Mouse (Mus musculus) hindbrain, embryonic 11.5 days (tissue): ENCODE measurements around the gene Ckmt1. TPM values are rescaled to one million over a fixed set of nuclear protein-coding genes. Genes with fewer than 3 reads are reported as not detected.
A peak's percentile ranks its signal among the peaks of the same experiment; 100 is the strongest.

ENCODE experiments used
- ATAC-seq: fragments of 200-750 bp; cut with Nextera tagmentation; 2 replicates; pipeline ENCODE4 v1.8.0; 2017; ENCODE audit warnings: mild to moderate bottlenecking, moderate TSS enrichment, moderate library complexity; ENCODE audit not compliant: low FRiP score
- DNase-seq: peaks from one replicate; pipeline ENCODE4 v3.0.0-alpha.2; 2015; ENCODE audit warnings: low spot score
- H3K27ac ChIP-seq: fragments of 300-500 bp; sonication (generic); 2 replicates; pipeline ENCODE4 v1.5.1; 2014; ENCODE audit warnings: mild to moderate bottlenecking, low read depth, low read length
- H3K27me3 ChIP-seq: fragments of 300-500 bp; sonication (generic); 2 replicates; pipeline ENCODE4 v1.6.1; 2014; ENCODE audit warnings: mild to moderate bottlenecking, low read length, moderate library complexity, mixed read lengths; ENCODE audit not compliant: control insufficient read depth, insufficient read depth
- H3K36me3 ChIP-seq: fragments of 300-500 bp; sonication (generic); 2 replicates; pipeline ENCODE4 v1.6.1; 2014; ENCODE audit warnings: mild to moderate bottlenecking, low read length, moderate library complexity, mixed read lengths; ENCODE audit not compliant: control insufficient read depth, insufficient read depth
- H3K4me1 ChIP-seq: fragments of 300-500 bp; sonication (generic); replicated peaks from 2 replicates; pipeline ENCODE4 v1.6.1; 2014; ENCODE audit warnings: low read length, mixed read lengths; ENCODE audit not compliant: control insufficient read depth, insufficient read depth
- H3K4me2 ChIP-seq: fragments of 300-500 bp; sonication (generic); replicated peaks from 2 replicates; pipeline ENCODE4 v1.6.1; 2014; ENCODE audit warnings: mild to moderate bottlenecking, low read depth, low read length
- H3K4me3 ChIP-seq: fragments of 300-500 bp; sonication (generic); 2 replicates; pipeline ENCODE4 v1.5.1; 2014; ENCODE audit warnings: low read depth, low read length
- H3K9ac ChIP-seq: fragments of 300-500 bp; sonication (generic); 2 replicates; pipeline ENCODE4 v1.6.1; 2014; ENCODE audit warnings: low read depth, low read length
- H3K9me3 ChIP-seq: fragments of 300-500 bp; sonication (generic); 2 replicates; pipeline ENCODE4 v1.6.1; 2016; ENCODE audit warnings: low read length; ENCODE audit not compliant: control insufficient read depth
- WGBS: fragments of 180-500 bp; shearing (Covaris S2); extraction: QIAGEN DNeasy Blood & Tissue Kit; methylation state at CpG from one replicate; pipeline ENCODE4 v1.1.7; 2014; 5-methylcytosine and 5-hydroxymethylcytosine counted together
- polyA plus RNA-seq: library from polyadenylated mRNA; unstranded; fragments of >200 nt; fragmentation: Nextera tagmentation; extraction: Ambion mirVana; gene quantifications from 2 replicates; pipeline ENCODE4 v1.2.1, GENCODE M21; 2014

The Ckmt1 gene
- 8.5 and 9.2 TPM in 2 replicates for polyA plus RNA-seq

DNA sequence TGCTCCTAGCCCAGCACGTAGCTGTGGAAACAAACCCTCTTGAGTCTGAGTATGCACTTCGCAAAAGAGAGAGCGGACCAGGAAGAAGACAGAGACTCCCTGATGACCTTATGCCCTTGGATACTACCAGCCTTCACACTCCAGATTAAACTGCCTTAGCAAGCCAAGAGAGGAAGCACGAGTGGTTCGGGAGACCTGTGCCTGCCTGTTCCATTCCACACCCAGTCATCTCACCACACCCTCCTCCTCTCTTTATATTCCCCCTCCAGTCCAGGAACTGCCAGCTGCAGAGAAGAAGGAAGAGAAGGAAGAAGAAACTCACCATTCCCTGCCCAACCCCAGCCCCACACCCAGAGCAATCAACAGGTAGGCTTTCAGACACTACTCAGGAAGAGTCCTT is at the start of gene Ckmt1:
Gene Ckmt1, plus strand, starts transcription at position 221 of the 400 bp plus-strand sequence.
- H3K9ac ChIP-seq: peak within 1 kb of the TSS; percentile 48
- no peak for ATAC-seq
- 74% methylated on average over 5 of the region's 5 CpGs for WGBS

DNA sequence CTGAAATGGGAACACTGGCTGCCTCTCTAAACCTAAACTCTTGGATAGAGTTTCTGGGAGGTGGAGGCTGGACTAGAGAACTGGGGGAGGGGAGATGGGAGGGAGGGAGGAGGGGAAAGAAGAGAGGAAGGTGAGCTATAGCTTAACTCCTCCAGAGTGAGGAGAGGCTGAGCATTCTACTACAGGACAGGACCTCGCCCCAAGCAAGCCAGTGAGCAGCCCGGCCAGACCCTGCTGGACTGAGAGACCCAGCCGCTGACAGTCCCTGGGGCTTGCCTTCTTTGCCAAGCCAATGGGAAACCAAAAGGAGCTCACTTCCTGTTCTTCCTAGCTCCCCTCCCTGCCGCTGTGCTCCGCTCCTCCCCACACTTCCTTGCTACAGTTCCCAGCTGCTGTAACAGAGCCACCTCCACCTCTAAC is 48.5 kb upstream of the Ckmt1 start:
- 26% methylated on average over 5 of the region's 5 CpGs for WGBS
- H3K4me1 ChIP-seq: no peaks in the 10 kb centered on the region
- no peak overlapping the region for H3K9ac ChIP-seq
- no peak overlapping the region for H3K27ac ChIP-seq
- H3K4me3 ChIP-seq: no peak overlapping the region
- DNase-seq (peak; percentile 12), ATAC-seq (no peak)
- H3K36me3 ChIP-seq: peaks cover 2% of the 10 kb centered on the region; the same call in 1 of the 2 replicates
- no peaks in the 10 kb centered on the region for H3K9me3 ChIP-seq
- no peaks in the 10 kb centered on the region for H3K27me3 ChIP-seq
- H3K4me2 ChIP-seq: no peak overlapping the region

More for the DNA sequence above, at the start of gene Ckmt1:
- Histone ChIP-seq H3K4me3 (peak within 1 kb of the TSS; percentile 29), H3K27ac (no peak within 1 kb of the TSS), H3K4me1 (peaks cover 11% of the 10 kb centered on the region), H3K36me3 (no peaks in the 10 kb centered on the region), H3K4me2 (peak within 1 kb of the TSS; percentile 36), H3K9me3 (no peaks in the 10 kb centered on the region), H3K27me3 (peaks cover 17% of the 10 kb centered on the region; the same call in 1 of the 2 replicates)
- no peak for DNase-seq

DNA sequence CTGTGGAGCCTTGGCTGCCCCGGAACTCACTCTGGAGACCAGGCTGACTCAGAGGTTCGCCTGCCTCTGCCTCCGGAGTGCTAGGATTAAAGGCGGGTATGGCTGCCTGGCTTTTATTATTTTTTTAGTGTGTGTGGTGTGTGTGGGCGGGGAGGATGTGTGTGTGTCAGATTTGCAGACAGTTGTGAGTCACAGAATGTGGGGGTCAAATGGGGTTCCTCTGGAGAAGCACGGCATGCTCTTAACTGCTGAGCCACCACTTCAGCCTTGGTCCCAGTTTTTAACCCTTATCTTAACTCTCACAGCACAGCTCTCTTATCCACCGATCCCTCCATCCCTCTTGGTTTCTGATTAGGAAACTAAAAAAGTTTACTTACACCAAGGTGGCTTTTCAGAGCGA is 41.2 kb upstream of the Ckmt1 start:
- H3K9ac ChIP-seq: no peak overlapping the region
- no peak overlapping the region for H3K4me2 ChIP-seq
- no peaks in the 10 kb centered on the region for H3K4me1 ChIP-seq
- DNase-seq (no peak), ATAC-seq (no peak)
- H3K27me3 ChIP-seq: no peaks in the 10 kb centered on the region
- WGBS: 79% methylated on average over 8 of the region's 8 CpGs
- H3K9me3 ChIP-seq: no peaks in the 10 kb centered on the region
- no peak overlapping the region for H3K4me3 ChIP-seq
- no peak overlapping the region for H3K27ac ChIP-seq
- H3K36me3 ChIP-seq: no peaks in the 10 kb centered on the region

DNA sequence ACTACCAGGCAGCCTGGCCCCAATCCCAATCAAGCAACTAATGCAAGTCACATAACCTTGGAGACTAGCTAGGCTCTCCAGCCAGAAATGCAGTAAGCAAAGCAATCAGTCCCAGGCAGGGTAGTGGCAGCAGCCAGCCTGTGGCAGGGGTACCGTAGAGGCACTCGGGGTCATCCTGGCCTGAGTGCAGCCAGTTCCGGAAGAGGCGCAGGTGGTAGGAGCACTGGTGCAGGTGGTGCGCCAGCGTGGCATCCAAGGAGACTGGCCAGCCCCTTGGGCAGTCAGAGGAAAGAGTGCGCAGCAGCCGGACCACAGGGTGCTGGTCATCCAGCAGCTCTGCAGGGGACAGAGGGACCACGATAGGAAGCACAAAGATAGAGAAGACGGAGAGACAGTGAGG is 34.5 kb upstream of the Ckmt1 start:
- H3K27ac ChIP-seq: no peak overlapping the region
- H3K9me3 ChIP-seq: no peaks in the 10 kb centered on the region
- H3K9ac ChIP-seq: no peak overlapping the region
- H3K27me3 ChIP-seq: no peaks in the 10 kb centered on the region
- ATAC-seq (no peak), DNase-seq (no peak)
- H3K4me3 ChIP-seq: no peak overlapping the region
- 93% methylated on average over 10 of the region's 10 CpGs for WGBS
- no peaks in the 10 kb centered on the region for H3K36me3 ChIP-seq
- H3K4me1 ChIP-seq: no peaks in the 10 kb centered on the region
- H3K4me2 ChIP-seq: no peak overlapping the region

DNA sequence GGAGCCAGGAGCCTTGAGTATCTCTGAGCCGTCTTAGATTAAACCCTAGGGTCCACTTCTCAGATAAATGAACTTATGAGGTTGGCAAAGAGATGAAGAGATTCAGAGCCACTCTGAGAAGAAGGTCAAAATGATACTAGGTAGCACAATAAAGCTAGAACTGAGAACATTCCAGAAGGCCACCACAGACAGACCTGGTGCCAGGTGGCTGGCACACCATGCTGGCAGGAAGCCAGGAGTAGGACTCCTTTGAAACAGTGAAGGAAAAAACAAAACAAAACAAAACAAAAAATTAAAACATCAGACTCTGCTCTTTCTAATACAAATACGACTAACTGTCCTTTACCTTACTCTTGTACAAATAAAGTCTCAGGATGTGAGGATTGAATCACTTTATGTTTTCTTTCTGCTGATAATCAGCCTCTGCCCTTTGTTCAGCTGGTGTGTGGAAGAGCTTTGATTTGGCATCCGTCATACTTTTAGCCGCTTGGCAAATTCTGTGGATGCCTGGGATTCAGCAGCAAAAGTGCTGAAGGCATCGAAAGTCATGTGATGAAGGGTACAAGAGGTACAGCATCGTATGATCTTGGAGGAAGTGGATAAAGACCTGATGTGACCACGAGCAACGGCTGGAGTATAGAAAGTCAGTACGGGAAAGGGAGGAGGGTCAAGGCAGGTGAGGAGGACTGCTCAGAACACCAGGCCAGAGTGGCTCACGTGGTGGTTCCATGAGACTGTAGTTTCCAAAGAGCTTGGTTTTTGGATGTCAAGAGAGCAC is 33.6 kb upstream of the Ckmt1 start:
- DNase-seq: no peak
- no peak overlapping the region for H3K9ac ChIP-seq
- 94% methylated on average over 10 of the region's 10 CpGs for WGBS
- H3K27ac ChIP-seq: no peak overlapping the region
- H3K4me1 ChIP-seq: no peaks in the 10 kb centered on the region
- no peaks in the 10 kb centered on the region for H3K27me3 ChIP-seq
- no peak overlapping the region for H3K4me3 ChIP-seq
- H3K36me3 ChIP-seq: no peaks in the 10 kb centered on the region
- no peak overlapping the region for H3K4me2 ChIP-seq
- ATAC-seq: no peak
- H3K9me3 ChIP-seq: no peaks in the 10 kb centered on the region

DNA sequence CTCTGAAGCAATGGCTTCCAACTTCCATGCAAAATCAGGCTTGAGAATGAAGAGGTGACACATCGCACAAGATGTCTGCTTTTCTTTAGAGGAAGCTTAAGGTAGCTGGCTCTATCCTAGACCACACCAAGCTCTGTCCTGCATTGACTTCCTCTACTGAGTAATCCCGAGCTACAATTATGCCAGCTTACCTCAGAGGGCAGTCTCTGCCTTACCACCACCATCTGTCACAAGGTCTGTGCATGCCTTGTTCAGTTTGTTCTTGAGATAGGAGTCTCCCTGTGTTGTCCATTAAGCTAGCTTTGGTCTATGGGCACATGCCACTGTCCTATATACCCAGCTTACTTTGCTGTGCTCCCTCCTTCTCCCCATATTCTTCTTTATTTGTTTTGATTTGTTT is 28.0 kb upstream of the Ckmt1 start:
- no peak for ATAC-seq
- H3K4me2 ChIP-seq: no peak overlapping the region
- no peak overlapping the region for H3K27ac ChIP-seq
- no peak overlapping the region for H3K4me3 ChIP-seq
- DNase-seq: no peak
- no peaks in the 10 kb centered on the region for H3K9me3 ChIP-seq
- H3K27me3 ChIP-seq: no peaks in the 10 kb centered on the region
- H3K36me3 ChIP-seq: no peaks in the 10 kb centered on the region
- H3K4me1 ChIP-seq: no peaks in the 10 kb centered on the region
- WGBS: 91% methylated on average over 2 of the region's 2 CpGs
- no peak overlapping the region for H3K9ac ChIP-seq

DNA sequence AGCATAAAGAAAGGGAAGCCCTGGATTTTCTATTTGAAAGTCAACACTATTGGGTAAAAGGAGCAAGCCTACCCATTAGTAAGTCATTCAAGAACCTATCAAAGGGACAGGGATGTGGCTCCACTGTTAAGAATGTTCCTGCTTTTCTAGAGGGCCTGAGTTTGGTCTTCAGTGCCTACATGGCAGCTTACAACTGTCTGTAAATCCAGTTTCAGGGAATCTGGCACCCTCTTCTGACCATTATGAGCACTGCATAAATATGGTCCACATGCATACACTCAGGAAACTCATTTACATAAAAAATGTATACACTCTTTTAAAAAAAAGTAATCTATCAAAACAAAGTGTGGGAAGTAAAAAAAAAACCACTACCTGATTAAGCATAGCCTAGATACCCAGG is 18.5 kb upstream of the Ckmt1 start:
- H3K9ac ChIP-seq: no peak overlapping the region
- H3K27ac ChIP-seq: no peak overlapping the region
- H3K4me3 ChIP-seq: no peak overlapping the region
- no peak overlapping the region for H3K4me2 ChIP-seq
- no peak for ATAC-seq
- peak; percentile 2 for DNase-seq
- no peaks in the 10 kb centered on the region for H3K9me3 ChIP-seq
- H3K27me3 ChIP-seq: no peaks in the 10 kb centered on the region
- no peaks in the 10 kb centered on the region for H3K36me3 ChIP-seq
- H3K4me1 ChIP-seq: no peaks in the 10 kb centered on the region

DNA sequence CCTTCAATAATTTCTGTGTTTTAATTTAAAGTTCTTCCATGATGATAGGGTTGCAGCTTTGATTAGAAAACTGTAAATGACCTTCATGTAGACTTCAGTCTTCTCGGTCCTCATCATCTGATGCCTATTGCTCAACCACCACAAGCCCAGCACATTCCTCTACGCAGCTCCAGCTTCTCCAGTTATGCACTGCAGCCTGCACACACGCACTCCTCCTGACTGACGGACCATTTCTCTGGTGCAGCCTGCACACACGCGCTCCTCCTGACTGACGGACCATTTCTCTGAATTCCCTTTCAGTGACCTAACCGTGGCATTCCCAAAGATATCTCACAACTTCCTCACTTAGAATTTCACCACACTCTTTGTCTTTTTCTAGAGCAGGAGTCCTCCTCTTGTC is 4.4 kb upstream of the Ckmt1 start:
- H3K9ac ChIP-seq: no peak overlapping the region
- H3K4me3 ChIP-seq: no peak overlapping the region
- H3K36me3 ChIP-seq: no peaks in the 10 kb centered on the region
- no peak for DNase-seq
- WGBS: 77% methylated on average over 8 of the region's 8 CpGs
- no peaks in the 10 kb centered on the region for H3K9me3 ChIP-seq
- H3K4me1 ChIP-seq: peaks cover 8% of the 10 kb centered on the region
- ATAC-seq: no peak
- H3K27me3 ChIP-seq: peaks cover 11% of the 10 kb centered on the region; the same call in 1 of the 2 replicates
- no peak overlapping the region for H3K27ac ChIP-seq
- no peak overlapping the region for H3K4me2 ChIP-seq

DNA sequence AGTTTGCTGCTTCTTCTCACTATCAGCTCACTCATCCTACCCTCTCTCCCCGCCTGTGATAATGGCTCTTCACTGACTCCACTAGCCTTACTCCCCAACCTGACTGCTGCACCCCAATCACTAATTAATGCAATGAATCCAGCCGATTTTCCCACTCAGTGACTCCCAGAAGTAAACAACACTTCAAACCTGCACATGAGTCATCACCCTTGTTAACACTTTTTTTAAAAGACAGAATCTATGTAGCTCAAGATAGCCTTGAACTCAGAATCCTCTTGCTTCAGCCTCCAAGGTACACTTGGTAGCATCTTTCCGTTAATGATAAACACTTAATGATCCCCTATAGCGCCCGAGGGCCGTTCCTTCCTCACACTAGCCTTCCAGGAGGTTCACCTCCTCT is 3.1 kb upstream of the Ckmt1 start:
- Histone ChIP-seq H3K4me3 (peak overlapping the region; percentile 72), H3K27me3 (peaks cover 15% of the 10 kb centered on the region; the same call in 1 of the 2 replicates), H3K36me3 (no peaks in the 10 kb centered on the region), H3K27ac (peak overlapping the region; percentile 75), H3K9ac (peak overlapping the region; percentile 85), H3K4me2 (peak overlapping the region; percentile 72), H3K9me3 (no peaks in the 10 kb centered on the region), H3K4me1 (peaks cover 11% of the 10 kb centered on the region)
- no peak for DNase-seq
- ATAC-seq: no peak
- 4% methylated on average over 6 of the region's 6 CpGs for WGBS
